Mouse (Mus musculus): ENCODE data around the gene F2rl3.

DNA sequence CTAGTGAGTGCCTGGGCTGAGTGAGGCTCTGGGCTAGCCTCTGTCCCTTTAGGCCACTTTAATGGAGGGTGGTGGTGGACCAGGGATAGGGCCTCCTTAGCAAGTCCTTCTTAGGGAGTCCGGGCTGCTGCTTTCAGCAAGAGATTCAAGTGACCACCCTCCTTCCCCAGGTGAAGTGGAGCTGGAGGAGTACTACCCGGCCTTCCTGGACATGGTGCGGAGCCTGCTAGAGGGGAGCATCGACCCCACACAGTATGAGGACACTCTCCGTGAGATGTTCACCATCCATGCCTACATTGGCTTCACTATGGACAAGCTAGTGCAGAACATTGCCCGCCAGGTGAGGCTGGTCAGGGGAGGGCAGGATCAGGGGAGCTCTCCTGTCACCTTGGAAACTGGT, 11.4 kb upstream of the F2rl3 start:
- TF ChIP-seq CTCF (conservative IDR thresholded peaks at IDR 0.05; ENCODE audit: low read length), result no peak
- no peak for TF ChIP-seq NANOG (IDR thresholded peaks at IDR 0.05; ENCODE audit: borderline replicate concordance, low read length)
